Mouse (Mus musculus): Measurements from ENCODE around the gene Wdr92. TPM values are rescaled to one million over a fixed set of nuclear protein-coding genes. Genes with fewer than 3 reads are reported as not detected.

Wdr92 gene
- total and polyA plus RNA-seq, 2 experiments = 5.5 to 11.5 TPM

DNA sequence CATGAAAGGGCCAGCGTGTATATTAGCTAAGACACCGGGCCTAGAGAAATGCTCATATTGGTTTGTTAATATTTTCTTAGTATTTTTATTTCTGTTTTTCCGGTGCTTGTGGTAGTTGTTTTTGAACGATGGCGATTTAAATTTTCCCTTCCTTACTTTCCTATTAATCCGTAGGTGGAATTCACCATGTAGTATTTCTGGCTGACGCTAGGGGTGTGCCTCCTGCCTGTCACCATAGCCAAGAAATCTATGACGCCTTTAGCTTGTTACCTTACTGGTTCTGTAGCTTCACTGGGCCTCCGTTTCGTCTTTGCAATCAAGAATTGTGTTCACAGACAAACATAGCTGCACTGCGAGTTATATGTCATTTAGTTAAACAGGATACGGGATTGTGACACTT, 21.7 kb upstream of the Wdr92 start:
- Histone ChIP-seq H3K9ac (ENCODE audit: low read depth, low read length) (peak overlapping the region; percentile 87), H3K79me2 (ENCODE audit: control insufficient read depth, insufficient read depth, low read length) (peaks cover 25% of the 10 kb centered on the region), H3K36me3 (ENCODE audit: control insufficient read depth, insufficient read depth, low read length) (no peaks in the 10 kb centered on the region), H3K4me3 (ENCODE audit: insufficient read depth, low read depth, low read length) (peak overlapping the region; percentile 92), H3K4me1 (ENCODE audit: control insufficient read depth, insufficient read depth, low read length) (peaks cover 19% of the 10 kb centered on the region), H3K27ac (replicated peaks; ENCODE audit: insufficient read depth, low read depth, low read length) (peak overlapping the region; percentile 87), H3K27me3 (ENCODE audit: control insufficient read depth, insufficient read depth, low read length) (no peaks in the 10 kb centered on the region)
- DNase-seq (ENCODE audit: extremely low read depth, low read depth, low spot score) = peak; percentile 73
- TF ChIP-seq CTCF (IDR thresholded peaks at IDR 0.05; ENCODE audit: low read depth, low read length) (peak; percentile 52; the same call in 1 of the 2 replicates), POLR2A (IDR thresholded peaks at IDR 0.05; ENCODE audit: extremely low read depth, insufficient read depth, low read length) (no peak)
- under 1% methylated on average over 12 of the region's 12 CpGs for WGBS

DNA sequence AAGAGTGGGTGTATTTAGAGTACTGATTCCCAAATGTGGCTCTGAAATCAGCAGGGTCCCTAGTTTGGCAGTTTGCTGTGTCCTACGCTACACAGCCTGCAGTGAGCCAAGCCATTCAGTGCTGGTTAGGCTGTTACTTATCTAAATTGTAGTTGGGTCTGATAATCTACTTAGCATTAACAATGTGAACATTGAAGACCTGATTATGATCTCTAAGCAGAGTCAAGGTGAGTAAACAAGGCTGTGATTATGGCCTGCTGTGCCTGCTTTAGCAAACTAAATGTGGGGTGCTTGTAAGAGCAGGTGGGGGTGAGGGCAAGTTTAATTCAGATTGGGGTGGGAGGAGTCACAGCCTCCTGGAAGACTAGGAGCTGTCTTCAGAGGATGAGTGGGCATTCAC, 18.0 kb upstream of the Wdr92 start:
- Histone ChIP-seq H3K27ac (replicated peaks; ENCODE audit: insufficient read depth, low read depth, low read length) (no peak overlapping the region), H3K27me3 (ENCODE audit: control insufficient read depth, insufficient read depth, low read length) (no peaks in the 10 kb centered on the region), H3K9ac (ENCODE audit: low read depth, low read length) (no peak overlapping the region), H3K4me3 (ENCODE audit: insufficient read depth, low read depth, low read length) (no peak overlapping the region), H3K4me1 (ENCODE audit: control insufficient read depth, insufficient read depth, low read length) (peaks cover 31% of the 10 kb centered on the region), H3K36me3 (ENCODE audit: control insufficient read depth, insufficient read depth, low read length) (no peaks in the 10 kb centered on the region), H3K79me2 (ENCODE audit: control insufficient read depth, insufficient read depth, low read length) (peaks cover 44% of the 10 kb centered on the region)
- no peak for TF ChIP-seq POLR2A (IDR thresholded peaks at IDR 0.05; ENCODE audit: extremely low read depth, insufficient read depth, low read length)
- TF ChIP-seq CTCF (IDR thresholded peaks at IDR 0.05; ENCODE audit: low read depth, low read length) = no peak
- 80% methylated on average over 1 of the region's 1 CpGs for WGBS
- DNase-seq (ENCODE audit: extremely low read depth, low read depth, low spot score) = no peak

DNA sequence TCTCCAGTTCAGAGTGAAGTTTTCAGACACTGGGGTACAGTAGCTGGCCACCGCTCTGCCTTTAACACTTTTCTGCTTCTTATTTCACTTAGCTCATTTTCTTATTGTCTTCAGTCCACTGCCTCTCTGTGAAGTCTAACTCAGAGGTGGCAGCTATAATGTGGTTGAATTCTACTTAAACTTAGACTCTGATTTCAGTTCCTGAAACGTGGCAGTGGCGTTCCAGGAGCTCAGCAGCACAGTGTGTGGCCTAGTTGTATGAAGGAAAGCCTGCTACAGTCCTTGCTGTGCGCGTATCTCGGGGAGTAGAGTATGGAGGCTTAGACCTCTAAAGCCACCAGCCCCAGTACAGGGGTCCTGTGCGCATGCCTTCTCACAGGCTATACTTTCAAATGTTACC, 15.3 kb upstream of the Wdr92 start:
- peaks cover 48% of the 10 kb centered on the region for H3K79me2 ChIP-seq (ENCODE audit: control insufficient read depth, insufficient read depth, low read length)
- H3K9ac ChIP-seq (ENCODE audit: low read depth, low read length) = no peak overlapping the region
- peaks cover 40% of the 10 kb centered on the region for H3K4me1 ChIP-seq (ENCODE audit: control insufficient read depth, insufficient read depth, low read length)
- H3K36me3 ChIP-seq (ENCODE audit: control insufficient read depth, insufficient read depth, low read length) = no peaks in the 10 kb centered on the region
- no peak for DNase-seq (ENCODE audit: extremely low read depth, low read depth, low spot score)
- no peak for TF ChIP-seq CTCF (IDR thresholded peaks at IDR 0.05; ENCODE audit: low read depth, low read length)
- TF ChIP-seq POLR2A (IDR thresholded peaks at IDR 0.05; ENCODE audit: extremely low read depth, insufficient read depth, low read length) = no peak
- no peak overlapping the region for H3K27ac ChIP-seq (replicated peaks; ENCODE audit: insufficient read depth, low read depth, low read length)
- 87% methylated on average over 7 of the region's 7 CpGs for WGBS
- H3K4me3 ChIP-seq (ENCODE audit: insufficient read depth, low read depth, low read length) = no peak overlapping the region
- H3K27me3 ChIP-seq (ENCODE audit: control insufficient read depth, insufficient read depth, low read length) = no peaks in the 10 kb centered on the region

- Histone ChIP-seq H3K4me3 (ENCODE audit: insufficient read depth, low read depth, low read length) (no peak overlapping the region), H3K79me2 (ENCODE audit: control insufficient read depth, insufficient read depth, low read length) (peaks cover 50% of the 10 kb centered on the region), H3K27ac (replicated peaks; ENCODE audit: insufficient read depth, low read depth, low read length) (peak overlapping the region; percentile 44; the same call in 1 of the 2 replicates), H3K36me3 (ENCODE audit: control insufficient read depth, insufficient read depth, low read length) (no peaks in the 10 kb centered on the region), H3K9ac (ENCODE audit: low read depth, low read length) (no peak overlapping the region), H3K4me1 (ENCODE audit: control insufficient read depth, insufficient read depth, low read length) (peaks cover 29% of the 10 kb centered on the region), H3K27me3 (ENCODE audit: control insufficient read depth, insufficient read depth, low read length) (no peaks in the 10 kb centered on the region)
- peak; percentile 51 for DNase-seq (ENCODE audit: extremely low read depth, low read depth, low spot score)
- TF ChIP-seq POLR2A (IDR thresholded peaks at IDR 0.05; ENCODE audit: extremely low read depth, insufficient read depth, low read length) = no peak
- no peak for TF ChIP-seq CTCF (IDR thresholded peaks at IDR 0.05; ENCODE audit: low read depth, low read length)
- WGBS = 43% methylated on average over 2 of the region's 2 CpGs
Measured at GRCm38 (mm10) chr11:17169262-17169661, 12.6 kb upstream of the Wdr92 start.

GRCm38 (mm10) chr11:17170938-17171729, 10.8 kb upstream of the Wdr92 start:
- TF ChIP-seq CTCF (IDR thresholded peaks at IDR 0.05; ENCODE audit: low read depth, low read length) (no peak), POLR2A (IDR thresholded peaks at IDR 0.05; ENCODE audit: extremely low read depth, insufficient read depth, low read length) (no peak)
- H3K36me3 ChIP-seq (ENCODE audit: control insufficient read depth, insufficient read depth, low read length) = no peaks in the 10 kb centered on the region
- H3K4me3 ChIP-seq (ENCODE audit: insufficient read depth, low read depth, low read length) = no peak overlapping the region
- no peaks in the 10 kb centered on the region for H3K27me3 ChIP-seq (ENCODE audit: control insufficient read depth, insufficient read depth, low read length)
- no peak overlapping the region for H3K9ac ChIP-seq (ENCODE audit: low read depth, low read length)
- peaks cover 20% of the 10 kb centered on the region for H3K4me1 ChIP-seq (ENCODE audit: control insufficient read depth, insufficient read depth, low read length)
- no peak for DNase-seq (ENCODE audit: extremely low read depth, low read depth, low spot score)
- no peak overlapping the region for H3K27ac ChIP-seq (replicated peaks; ENCODE audit: insufficient read depth, low read depth, low read length)
- WGBS = 98% methylated on average over 1 of the region's 1 CpGs
- H3K79me2 ChIP-seq (ENCODE audit: control insufficient read depth, insufficient read depth, low read length) = peaks cover 38% of the 10 kb centered on the region

DNA sequence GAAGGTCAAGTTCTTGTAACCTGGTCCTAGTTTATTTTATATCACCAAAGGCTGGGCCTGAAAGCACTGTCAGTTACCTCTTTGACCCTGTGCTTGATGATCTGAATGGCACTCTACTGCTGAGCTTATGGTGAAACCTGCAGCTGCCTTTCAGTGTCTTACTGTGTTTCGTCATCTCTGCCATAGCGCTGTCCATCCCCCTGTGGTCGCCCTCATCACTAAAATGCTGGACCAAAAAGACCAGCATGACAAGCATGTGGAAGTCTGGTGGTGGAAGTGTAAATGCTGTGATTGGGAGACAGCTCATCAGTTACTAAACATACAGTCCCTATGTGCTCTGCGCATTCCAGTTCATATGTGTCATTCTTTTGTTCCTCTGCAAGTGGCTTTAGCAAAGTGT, 9.6 kb upstream of the Wdr92 start:
- H3K27me3 ChIP-seq (ENCODE audit: control insufficient read depth, insufficient read depth, low read length) = no peaks in the 10 kb centered on the region
- no peak overlapping the region for H3K4me3 ChIP-seq (ENCODE audit: insufficient read depth, low read depth, low read length)
- 86% methylated on average over 4 of the region's 4 CpGs for WGBS
- no peak for DNase-seq (ENCODE audit: extremely low read depth, low read depth, low spot score)
- peaks cover 35% of the 10 kb centered on the region for H3K79me2 ChIP-seq (ENCODE audit: control insufficient read depth, insufficient read depth, low read length)
- TF ChIP-seq POLR2A (IDR thresholded peaks at IDR 0.05; ENCODE audit: extremely low read depth, insufficient read depth, low read length) = no peak
- no peak overlapping the region for H3K27ac ChIP-seq (replicated peaks; ENCODE audit: insufficient read depth, low read depth, low read length)
- H3K9ac ChIP-seq (ENCODE audit: low read depth, low read length) = no peak overlapping the region
- H3K4me1 ChIP-seq (ENCODE audit: control insufficient read depth, insufficient read depth, low read length) = peaks cover 14% of the 10 kb centered on the region
- no peaks in the 10 kb centered on the region for H3K36me3 ChIP-seq (ENCODE audit: control insufficient read depth, insufficient read depth, low read length)

All from liver, adult 2 months (tissue).